Mouse (Mus musculus) natural killer cell, adult 2 months (primary cell): ENCODE results near the gene Exph5.

Experiments used
- DNase-seq, 2 experiments: peaks; one replicate each; pipeline ENCODE4 v3.0.0; 2022; ENCODE audit warnings: low spot score in 2 of 2

Exph5 gene

DNA sequence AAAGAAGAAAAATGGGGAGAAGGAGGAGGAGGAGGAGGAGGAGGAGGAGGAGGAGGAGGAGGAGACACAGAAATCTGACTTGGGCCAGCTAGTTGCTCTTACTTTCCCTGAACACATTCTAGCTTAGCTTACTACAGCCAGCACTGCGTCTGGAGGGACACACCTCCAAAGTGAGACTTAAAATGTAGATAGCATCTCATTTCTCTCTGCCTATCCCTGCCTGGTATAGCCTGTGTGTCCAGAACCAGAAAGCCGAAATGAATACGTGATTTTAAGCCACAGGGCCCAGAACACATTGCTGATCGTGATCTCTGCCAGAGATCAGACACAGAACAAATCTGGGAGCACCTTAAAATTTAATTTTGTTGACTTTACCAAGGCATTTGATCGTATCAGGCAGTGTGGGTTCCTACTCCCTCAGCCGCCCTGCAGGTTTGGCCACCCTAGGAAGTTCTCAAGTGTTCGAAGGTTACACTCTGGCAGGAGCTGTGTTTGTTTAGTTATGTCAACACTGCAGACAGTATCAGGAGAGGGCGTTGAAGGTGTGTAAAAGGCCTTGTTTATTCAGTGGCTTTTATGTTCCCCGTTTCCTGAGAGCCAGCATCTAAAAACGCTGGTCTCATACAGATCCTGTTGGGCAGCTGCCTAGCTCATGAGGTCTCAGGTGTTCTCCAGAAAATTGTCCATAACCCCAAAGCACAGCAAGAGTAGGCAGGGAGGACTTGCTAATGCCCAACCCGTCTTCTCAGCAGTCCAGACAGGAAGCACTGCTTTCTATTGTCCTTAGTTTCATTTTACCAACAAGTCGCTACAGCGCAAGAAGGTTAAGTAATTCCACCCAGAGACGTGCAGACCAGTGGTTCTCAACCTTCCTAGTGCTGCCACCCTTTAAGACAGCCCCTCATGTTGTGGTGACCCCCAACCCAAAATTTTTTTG is 55.0 kb downstream of the Exph5 start:
- peak in 1 of 2 experiments; percentile 20 for DNase-seq

DNA sequence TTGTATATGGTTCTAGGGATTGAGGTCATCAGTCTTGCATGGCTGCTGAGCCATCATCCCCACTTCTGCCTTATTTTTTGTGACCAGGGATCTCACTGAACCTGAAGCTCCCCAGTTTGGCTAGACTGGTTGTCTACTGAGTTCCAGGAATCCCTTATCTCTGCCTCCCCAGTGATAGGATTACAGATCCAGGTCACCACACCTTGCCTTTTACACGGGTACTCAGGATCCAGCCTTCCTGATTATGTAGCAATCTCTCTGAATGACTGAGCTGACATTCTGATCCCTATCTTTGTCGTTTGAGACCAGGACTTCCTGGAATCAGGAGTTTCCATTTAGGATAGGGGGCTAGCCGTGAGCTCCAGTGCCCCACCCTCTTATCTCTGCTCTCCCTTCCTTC is 69.9 kb downstream of the Exph5 start:
- DNase-seq: no peak

DNA sequence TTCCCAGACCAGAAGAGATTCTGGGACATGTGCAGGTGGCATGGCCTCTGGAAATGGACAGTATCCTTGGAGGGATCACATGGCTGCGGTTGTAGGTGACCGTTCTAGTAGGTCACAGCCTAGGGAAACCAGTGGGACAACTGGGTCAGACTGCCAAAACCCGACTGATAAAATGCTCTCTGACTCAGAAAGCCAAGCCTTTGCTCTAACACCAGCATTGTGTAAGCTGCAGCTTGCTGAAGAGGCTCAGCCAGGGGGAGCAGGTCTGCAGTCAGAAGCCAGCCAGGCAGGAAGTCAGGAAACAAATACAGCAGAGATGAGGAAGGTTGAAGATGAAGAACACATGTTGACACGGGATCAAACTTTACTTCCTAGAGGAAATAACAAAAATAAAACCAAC is 74.4 kb downstream of the Exph5 start:
- DNase-seq: no peak

DNA sequence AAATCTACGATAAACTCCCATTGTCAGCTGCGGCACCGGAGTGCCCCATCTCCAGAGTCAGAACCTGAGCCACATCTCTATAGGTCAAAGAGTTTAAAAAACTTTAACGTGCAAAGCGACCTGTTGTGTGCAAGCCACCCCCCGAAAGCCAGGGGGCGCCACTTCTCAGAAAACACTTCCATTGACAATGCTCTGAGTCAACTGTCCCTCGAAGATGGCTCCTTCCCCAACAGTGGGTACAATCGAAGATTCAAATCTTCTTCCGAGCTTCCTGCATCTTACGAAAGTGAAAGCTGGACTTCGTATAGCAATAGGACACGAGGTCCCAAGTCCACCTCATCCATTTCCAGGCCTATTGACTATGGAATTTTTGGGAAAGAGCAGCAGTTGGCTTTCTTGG is 75.3 kb downstream of the Exph5 start:
- peak; percentile 27 to 36 for DNase-seq

DNA sequence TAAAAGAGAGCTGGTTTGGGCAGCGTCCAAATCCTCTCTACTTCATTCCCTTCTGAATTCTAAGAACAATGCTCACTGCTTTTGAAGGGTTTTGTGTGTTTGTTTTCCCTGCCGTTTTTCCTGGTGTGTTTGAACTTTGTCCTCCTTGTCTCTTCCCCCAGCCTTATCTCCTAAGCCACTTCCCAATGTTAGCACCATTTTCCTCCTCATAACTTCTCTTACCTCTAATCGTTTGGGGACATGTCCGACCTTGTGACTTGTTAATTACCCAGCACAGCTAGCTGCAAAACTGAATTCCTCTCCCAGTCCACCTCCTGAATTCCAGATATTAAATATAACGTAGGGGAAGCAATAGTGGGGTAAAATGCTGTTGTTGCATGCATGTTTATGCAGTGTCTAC is 76.1 kb downstream of the Exph5 start:
- no peak for DNase-seq

DNA sequence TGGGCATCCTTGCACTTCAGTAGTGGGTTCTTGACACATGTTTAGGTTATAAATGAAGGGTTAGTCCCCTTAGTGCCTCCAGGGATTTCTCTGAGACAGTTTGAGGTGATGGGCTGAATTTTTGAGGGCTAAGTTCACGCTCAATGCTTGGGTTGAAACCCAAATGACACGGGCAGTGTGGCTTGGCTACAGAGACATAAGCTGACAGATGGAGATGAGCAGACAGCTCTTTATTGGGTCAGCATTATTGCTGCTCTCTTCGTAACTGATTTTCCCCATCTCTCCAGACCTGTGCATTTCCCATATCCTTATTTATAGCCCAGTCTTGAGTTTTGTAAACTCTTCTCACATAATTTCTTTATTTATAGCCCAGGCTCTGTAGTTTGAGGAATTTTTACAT is 76.7 kb downstream of the Exph5 start:
- no peak for DNase-seq

DNA sequence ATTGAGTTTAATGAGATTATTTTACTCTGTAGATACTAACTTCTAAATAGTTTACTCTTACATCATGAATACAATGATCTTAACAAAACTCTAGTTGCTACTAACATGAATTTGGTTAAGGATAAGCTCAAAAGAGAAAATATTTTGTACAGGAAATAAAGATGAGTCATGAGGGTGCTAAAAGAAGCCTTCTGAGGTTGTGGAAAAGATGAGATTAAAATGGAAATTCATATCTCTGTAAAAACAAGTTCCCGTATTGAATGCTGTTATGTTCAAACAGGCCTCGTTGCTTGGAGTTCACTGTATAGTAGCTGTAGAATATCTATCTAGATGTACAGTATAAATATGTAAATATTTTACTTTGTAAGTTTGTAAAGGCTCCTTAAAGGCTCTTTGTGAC is 79.1 kb downstream of the Exph5 start:
- no peak for DNase-seq

DNA sequence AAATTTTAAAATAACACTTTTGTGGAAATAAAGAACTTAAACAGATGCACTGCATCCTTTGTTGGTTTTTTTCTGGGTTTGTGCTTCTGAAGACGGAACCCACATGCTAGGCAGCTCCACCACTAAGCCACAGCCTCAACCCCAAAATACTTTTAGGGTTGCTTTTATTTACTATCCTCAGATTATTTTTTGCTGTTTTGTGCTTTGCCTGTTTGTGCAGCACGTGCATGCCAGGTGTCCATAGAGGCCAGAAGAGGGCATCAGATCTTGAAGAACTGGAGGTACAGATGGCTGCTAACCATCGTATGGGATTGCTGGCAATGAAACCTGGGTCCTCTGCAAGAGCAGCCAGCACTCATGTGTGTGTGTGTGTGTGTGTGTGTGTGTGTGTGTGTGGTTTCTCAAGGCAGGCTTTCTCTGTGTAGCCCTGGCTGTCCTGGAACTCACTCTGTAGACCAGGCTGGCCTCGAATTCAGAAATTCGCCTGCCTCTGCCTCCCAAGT is 79.7 kb downstream of the Exph5 start:
- DNase-seq: no peak

DNA sequence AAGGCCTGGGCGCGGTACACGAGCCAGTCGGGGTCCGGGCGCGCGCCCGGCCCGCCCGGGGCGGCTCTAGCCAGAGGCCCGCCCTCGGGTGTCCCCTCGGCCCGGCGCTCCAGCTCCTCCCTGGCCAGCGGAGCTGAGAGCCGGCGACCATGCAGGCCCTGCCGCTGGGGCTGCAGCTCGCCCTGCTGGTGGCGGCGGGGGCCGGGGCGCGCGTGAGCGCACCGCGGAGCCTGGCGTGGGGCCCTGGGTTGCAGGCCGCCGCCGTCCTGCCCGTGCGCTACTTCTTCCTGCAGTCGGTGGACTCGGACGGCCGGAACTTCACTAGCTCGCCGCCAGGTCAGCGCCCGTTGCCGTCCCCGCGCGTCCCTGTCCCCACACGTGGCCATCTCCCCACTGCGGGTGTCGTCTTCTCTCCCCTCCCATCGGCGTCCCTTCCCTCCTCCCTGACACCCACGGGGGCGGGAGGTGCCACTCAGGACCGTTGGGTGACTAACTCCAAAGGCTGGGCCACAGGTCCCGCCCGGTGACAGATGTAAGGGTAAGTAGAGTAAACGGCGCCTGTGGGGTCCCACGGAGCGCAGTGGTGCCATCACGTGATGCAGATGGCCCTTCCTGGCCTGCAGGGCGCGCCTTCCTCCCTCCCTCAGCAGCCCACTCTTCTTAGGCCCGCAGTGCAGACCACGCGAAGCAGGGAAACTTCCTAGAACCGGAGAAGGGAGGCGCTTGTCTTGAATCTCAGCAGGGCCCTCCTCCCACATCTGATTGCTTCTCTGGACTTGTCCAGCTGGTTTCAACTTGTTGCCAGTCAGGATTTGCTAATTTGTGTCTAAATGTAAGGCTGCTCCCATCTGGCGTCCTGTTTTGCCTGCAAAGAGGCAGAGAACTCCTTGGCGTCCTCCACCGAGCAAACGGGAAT is 82.7 kb downstream of the Exph5 start, which contains the start of gene Kdelc2:
TSS of gene Kdelc2 (plus strand) at position 75 of the 916 bp plus-strand sequence.
- peak; percentile 36 to 48 for DNase-seq

DNA sequence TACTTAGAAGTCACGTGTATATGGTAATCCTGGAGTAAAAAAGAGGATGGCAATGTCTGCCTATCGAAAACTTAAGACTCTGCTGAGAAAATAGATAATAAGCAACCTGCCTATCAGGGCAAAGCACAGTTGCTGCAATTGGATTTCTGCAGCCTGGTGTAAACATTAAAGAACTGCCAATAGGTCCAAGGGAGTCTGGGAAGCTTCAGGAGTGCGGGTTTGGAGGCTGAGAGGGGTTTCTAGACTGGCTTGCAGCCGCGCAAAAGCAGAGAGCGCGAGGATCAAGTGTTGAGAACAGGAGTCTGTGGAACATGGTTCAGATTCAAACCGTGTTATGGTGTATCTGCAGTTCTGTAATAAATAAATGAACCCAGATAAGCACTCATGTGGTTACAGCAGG is 83.4 kb downstream of the Exph5 start:
- no peak for DNase-seq

DNA sequence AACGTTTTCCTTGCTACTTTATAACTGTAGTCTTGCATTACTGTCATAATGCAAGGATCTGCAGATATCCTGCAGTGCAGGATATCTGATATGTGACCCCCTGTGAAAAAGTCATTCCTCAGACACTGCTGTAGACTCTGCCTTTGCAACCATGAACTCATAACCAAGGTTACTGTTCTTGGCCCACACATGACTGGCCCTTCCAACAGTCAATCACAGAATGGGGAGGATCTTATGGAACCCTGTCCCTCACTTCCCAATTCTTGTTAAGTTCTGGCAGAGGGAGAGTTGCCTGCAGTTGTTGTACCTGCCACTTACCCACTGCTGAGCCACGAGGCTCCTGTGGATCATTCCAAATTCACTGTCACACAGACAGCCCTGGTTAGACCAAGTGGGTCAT is 86.0 kb downstream of the Exph5 start:
- DNase-seq: no peak

DNA sequence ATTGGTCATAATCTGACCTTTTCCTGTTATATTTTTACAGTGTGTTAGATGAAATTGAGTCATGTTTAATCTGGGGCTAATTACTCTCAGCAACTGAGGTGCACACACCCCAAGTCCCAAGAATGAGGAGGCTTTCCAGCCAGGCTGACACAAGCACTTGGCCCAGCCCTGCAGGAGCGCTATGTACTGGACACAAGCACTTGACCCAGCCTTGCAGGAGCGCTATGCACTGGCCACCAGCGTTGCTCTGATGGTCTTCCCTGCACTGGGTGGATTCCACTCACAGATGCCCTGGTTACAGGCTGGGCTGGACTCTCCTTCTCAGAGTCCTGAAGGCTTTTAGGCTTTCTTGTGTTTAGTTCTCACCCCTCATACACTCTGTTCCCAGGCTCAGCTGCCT is 87.6 kb downstream of the Exph5 start:
- DNase-seq: no peak

DNA sequence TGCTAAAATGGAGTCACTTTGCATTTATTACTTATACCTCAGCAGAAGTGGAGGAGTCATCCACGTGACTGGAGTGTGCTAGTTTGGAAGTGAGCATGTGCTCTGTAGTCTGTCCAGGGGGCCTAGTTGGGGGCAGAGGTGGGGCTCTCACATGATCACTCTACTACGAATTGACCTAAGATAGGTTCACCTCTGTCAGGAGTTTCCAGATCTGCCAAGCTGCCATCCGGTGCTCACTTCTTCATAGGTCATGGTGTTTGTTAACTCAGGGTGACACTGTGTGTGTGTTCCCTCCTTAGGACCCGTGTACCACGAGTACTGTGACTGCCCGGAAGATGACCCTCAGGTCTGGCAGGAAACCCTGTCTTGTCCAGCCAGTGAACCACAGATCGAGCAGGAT is 88.7 kb downstream of the Exph5 start:
- DNase-seq: no peak

DNA sequence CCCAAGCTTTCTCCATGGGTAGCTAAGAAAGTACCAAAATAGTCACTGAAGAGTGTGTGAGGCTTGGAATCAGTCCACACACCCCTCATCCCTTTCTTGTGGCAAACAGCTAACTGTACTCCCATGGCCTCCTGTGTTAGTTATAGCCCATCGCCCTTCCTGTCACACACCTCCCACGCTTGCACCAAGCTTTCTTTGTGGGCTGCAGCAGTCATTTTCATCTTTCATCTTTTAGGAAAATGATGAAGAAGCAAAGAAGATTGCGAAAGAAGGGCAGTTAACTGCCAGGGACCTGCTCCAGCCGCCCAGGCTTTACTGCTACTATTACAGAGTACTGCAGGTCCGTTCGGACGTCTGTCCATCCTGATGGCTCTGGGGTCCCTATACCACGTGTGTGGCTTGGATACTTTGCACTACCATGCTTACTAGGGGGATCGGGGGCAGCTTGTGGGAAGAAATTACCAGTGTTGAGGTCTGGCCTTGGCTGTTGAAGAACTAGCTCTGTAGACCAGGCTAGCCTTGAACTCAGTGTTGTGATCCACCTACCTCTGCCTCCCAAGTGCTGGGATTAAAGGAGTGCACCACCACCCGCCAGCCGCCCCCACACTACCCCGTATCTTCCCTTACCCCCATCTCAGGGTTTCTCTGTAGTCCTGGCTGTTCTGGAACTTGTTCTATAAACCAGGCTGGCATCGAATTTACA is 96.4 kb downstream of the Exph5 start:
- no peak for DNase-seq

DNA sequence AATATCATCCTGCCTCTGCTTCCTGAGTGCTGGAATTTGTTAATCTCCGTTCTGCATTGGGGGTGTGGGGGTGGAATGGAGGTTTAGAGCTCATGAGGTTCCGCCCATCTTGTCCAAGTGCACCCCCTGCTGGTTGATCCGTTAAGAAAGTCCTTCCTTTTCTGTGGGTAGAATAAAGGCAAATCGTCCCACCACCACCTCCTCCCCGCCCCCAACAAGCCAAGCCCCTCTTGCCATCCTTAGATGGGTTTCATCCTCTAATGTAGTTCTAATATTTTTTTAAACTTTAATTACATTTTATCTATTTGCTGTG is 96.9 kb downstream of the Exph5 start:
- DNase-seq: peak; percentile 38 to 60

DNA sequence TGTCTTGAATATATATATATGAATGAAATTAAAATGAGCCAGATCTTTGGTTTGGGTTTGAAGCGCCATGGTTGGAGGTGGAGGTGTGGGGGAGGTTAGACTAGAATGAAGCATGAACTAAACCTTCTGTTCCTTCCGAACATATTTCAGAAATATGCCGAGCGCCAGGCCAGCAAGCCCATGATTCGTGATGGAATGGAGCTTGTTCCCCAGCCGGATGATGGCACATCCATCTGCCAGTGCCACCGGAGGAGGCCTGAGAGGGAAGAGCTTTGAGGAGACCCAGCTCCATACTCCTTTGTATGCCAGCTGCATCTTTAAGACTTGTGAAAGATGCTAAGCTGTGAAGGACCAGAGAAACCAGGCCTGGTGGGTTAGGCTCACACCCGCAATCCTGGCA is 98.1 kb downstream of the Exph5 start:
- no peak for DNase-seq

DNA sequence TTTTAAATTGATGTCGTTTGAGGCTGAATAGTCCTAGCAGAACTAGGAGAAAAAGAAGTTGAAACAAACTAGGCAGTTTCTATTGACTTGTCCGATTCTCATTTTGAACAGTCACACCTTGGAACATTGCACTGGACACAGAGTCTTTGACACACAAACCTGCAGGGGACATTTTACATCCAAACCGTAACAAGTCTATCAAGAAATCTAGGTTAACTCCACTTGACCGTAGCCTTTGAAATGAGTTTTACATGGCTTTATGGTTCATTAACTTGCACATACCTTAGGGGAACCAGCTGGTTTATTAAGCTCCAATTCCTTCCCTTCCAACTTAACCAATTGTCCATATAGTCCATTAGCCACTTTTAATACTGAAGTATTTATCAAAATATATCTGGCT is 99.2 kb downstream of the Exph5 start:
- DNase-seq: no peak

DNA sequence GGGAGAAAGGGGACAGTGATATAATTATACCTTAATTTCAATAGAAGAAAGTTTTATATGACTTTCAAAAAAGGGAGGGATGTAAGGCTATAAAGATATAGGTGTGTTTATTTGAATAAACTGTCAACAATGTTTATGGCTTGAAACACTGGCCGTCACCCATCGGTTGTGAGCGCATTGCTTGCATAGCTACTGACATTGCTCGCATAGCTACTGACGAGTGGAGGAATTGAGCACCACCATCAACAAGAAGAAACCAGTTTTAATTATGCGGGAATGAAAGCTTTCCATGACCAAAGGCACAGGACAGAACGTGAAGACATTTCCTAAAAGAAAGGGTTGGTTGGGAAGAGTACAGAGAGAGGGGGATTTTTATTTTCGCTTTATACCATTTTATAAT is 99.7 kb downstream of the Exph5 start:
- DNase-seq: no peak

DNA sequence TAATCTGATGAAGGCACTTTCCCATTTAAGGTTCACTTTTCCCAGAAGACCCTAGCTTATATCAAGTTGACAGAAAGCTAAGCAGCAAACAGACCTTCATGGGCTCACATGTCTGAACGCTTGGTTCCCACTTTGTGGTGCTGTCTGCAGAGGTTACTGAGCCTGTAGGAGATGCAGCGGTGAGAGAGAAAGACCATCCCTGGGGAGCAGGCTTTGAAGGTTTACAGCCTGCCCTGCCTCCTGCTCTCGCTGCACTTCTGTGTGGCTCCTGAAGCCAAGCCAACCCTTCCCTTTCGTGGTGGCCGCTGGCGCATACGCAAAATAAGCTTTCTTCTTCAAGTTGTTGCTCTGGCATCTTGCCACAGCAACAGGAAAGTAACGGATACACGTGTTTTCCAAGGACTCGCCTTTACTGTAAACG is 100.8 kb downstream of the Exph5 start, which contains the start of gene 4930550C14Rik:
TSS of gene 4930550C14Rik (plus strand) at position 35 of the 421 bp plus-strand sequence.
- DNase-seq: no peak

DNA sequence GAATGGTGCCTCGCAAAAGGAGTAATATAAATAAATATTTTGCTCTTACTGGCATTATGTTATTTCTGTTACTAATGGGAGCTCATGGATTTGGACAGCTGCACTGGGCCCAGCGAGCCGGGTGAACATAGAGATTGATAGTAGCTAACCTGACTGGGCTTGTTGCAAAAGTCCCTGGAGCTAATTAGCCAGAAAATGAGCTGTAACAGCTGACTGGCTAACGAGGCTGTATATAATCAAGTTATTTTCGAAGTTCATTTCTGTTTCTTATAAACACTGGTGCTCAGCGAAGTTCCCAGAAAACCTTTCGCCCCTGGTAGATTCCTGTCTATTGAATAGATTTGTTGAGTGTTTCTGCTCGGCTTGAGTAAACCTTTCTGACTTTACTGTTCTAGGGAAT is 101.5 kb downstream of the Exph5 start:
- no peak for DNase-seq

DNA sequence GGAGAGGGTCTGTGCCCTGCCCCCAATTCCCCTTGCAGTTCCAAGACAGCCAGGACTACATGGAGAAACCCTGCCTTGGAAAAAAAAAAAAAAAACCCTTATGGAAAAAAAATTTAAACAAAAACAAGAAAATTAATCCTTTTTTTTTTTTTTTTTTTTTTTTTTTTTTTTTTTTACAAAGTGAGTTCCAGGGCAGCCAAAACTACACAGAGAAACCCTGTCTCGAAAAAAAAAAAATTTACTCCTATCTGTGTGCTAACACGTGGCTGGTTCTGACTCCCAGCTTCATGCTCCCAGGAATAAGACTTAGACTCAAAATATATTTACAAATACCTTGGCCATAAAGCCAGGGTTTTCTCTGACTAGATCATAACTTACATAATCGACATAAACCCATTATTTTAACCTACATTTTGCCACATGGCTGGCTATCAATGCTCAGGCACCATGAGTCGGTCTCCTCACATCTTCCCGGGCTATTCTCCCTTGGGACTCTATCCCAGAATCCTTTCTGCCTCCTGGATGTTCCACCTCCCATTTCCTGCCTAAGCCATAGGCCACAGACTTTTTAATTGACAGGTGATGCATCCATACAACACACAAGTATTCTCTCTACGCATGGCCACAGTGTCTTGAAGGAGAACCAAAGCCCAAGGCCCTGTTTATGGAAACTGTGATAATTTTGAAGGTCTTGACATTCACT is 102.7 kb downstream of the Exph5 start:
- no peak for DNase-seq
